Mouse (Mus musculus): ENCODE results near the gene Shkbp1.
A peak's percentile ranks its signal among the peaks of the same experiment; 100 is the strongest.

Gene Shkbp1

DNA sequence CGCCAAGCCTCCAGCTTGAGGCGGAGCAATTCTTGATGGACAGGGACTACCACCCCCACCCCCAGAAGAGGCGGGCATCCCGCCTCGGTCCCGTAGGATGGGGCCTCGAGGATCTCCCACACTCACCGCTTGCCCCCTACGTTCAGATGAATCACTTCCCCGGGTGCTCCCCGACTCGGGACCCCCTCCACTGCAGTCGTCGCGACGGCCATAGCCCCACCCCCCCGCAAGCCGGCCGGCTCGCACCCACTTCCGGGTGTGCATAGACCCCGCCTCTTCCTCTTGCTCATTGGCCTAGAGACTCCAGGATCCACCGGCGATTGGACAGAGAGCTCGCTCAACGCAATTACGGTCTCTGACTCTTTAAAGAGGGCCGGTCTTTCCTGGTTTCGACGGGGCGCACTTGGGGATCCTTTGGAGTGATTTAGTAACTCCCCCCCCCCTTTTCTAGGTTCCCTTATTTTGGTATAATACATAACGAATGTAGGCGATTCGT lies at the start of gene Shkbp1:
TSS of gene Shkbp1 (minus strand) at position 275 of the 496 bp plus-strand sequence.
- peak; percentile 90 for DNase-seq

DNA sequence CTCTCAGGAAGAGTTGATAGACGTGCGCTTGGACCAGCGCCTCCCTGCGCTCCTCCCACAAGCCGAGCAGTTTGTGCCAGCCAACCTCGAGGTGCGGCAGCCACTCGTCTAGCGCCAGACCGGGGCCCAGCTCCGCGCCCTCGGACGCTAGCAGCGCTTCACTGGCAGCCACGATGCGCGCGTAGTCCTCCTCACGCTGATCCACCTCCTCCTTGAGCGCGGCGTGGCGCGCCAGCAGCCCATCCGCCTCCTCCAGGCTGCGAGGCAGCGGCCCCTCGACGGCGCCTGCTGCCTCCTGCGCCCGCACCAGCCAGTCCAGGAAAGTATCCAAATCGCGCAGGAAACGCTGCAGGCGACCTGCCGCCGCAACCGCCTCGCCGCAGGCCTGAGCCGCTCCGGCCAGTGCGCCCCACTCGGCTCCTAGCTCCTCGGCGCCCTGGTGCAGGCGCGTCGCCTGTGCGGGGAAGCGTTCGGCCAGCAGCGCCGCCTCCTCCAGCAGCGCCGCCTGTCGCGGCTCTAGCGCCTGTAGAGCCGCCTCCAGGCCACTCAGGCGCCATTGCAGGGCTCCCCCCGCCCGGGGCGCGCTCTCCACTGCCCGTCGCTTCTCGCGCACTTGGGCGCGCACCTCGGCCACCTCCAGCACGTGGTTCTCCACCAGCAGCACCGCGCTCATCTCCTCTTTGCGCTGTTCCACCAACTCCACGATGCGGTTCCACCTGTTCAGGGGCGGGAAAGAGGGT lies 48.6 kb upstream of the Shkbp1 start:
- DNase-seq, result no peak

DNA sequence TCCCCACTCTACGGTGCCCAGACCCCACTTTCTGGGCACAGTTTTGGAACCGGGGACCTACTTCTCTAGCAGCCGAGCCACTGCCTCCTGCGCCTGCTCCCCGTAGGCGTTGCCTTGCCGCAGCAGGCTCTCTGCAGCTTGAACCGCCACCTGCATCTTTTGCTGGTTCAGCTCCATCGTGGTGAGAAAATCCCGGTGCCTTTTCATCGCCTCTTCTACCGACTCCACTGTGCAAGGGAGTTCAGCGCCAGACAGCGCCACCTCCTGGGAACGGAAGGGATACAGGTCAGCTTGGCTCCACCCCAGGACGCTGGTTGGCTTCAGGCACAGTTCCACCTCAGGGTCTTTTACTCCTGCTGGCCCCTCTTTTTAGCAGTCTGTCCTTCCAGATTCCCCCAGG lies 46.9 kb upstream of the Shkbp1 start:
- DNase-seq, result peak; percentile 87

DNA sequence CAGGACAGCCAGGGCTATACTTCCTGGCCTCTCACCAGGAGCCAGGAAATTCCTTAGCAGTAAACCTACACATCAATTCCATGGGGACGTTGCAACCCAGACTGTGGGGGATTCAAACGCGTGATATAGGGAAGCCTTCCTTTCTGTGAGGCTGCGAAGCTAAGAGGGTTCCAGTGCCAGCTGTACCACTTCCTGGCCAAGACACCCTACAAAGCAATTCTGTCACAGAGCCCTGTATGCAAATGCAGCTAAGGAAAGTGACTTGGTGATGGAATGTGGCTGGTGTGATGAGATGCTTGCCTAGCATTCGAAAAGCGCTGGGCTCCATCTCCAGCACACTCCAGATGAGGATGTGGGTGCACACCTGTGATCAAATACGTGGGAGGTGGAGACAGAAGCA lies 44.7 kb upstream of the Shkbp1 start:
- DNase-seq, result peak; percentile 39

DNA sequence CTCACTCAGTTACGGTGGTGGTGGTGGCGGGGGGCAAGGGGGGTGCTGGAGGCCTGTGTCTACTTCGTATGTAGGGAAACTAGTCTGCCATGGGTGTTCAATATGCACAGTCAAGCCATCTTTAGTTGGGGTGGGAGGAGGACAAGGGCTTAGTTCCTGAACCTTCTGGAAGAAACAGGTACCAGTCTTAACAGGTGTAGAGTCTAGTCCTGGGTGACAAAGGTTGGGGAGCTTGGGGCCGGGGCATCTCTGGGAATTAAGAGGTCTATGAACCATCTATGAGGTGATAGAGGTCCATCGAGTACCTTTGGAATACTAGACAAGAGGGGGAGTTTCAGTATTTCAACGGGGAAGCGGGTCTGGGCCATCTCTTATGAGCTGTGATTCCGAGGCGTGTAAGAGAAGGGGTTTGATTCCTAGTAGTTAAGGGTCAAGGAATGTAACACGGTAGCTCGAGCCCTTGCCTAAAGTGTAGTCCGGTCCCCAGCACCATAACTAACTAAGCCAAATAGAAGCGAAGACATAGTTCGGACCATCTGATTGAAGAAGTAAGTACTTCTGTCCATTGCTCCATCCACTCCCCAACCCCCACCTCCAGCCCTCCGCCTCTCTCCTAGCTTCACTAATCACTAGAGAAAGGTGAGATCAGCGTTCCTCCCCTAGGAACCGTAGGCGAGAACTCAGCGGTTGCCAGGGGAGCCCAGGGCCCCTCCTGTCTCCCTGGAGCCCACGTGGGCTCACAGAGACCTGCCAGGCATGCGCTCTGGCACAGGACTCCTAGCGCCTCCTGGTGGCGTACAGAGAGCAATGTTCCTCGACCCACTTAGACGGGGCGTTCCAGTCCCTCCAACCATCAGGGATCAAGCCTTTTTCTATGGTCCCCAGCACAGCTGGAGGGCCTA lies 41.5 kb upstream of the Shkbp1 start:
- peak; percentile 81 for DNase-seq

DNA sequence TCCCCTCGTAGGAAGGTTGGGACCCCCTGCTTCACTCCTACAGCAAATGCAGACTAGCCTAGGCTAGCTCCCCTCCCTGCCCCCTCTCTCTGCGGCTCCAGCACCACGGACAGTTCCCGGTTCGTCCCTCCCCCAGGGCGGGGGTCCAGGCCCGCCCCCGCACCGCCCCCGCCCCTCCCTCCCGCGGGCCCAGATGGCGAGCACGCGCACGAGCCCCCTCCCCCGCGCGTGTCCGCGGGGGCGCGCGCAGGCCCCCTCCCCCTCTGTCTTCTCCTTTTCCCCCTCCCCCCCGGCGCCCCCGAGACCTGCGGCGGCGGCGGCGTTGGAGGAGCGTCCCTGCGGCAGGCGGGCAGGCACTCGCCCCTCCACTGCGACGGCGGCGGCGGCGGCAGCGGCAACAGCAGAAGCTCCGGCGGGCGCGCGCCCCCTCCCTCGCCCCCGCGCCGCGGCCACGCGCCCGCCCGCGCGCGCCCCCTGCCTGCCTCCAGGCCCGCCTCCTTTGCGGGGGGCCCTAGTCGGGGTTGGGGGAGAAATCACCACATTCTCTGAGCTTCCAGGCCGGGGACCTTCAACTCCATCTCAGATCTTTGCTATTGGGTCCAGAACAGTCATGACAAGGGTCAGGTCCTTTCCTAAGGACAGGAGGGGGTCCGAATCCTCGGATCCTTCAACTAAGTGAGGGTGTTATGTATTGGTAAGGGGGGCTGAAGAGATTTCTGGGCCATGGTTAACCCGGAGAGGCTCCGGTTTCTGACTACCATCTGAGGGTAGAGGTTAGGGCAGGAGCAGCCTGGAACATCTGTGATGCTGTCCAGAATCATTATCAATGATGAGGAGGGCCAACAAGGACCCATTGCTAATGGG lies 40.6 kb upstream of the Shkbp1 start:
- no peak for DNase-seq

DNA sequence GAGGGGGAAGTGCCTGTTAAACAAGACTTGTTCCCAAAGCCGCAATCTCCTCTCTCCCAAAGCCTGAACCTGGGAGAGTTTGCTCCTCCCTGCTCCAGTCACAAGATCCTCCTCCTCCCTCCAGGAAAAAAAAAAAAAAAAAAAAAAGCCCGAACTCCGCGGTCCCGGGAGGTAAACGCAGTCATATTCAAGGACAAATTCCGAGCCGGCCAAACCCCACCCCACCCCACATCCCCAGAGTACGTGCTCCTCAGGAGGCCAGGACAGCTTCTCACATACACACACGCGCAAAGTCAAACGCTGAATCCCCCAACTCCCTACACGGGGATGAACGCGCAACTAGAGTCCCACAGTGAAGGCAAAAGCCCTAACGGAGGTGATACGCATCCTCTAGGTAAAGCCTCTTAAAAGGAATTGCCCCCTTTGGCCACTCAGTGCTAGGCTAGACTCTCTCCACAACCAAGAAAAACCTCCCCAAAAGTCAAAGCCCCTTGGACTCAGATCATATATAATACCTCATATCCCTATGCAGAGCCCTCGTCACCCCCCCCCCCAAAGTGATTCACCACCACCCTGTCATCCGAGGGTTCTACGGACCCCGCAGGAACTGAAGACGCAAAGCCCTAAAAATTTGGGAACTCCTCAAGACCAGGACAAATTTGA lies 39.8 kb upstream of the Shkbp1 start:
- DNase-seq, result no peak

DNA sequence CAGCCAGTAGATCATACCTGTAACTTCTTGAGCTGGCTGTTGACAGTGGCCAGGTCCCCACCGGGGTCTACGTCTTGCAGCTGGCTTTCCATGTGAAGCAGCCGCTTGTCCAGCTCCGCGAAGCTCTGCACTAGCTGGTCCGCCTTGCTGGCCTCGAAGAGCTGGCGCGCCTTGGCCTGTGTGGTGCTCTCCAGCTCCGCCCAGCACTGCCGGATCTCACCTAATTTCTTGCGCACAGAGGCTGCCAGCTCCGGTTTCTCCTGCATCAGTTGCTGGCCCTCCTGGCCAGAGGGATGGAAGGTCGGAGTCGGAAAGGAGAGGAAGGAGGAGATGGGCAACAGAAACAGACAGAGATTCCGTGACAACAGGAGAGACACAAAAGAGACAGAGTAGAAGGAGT lies 35.6 kb upstream of the Shkbp1 start:
- DNase-seq, result no peak

DNA sequence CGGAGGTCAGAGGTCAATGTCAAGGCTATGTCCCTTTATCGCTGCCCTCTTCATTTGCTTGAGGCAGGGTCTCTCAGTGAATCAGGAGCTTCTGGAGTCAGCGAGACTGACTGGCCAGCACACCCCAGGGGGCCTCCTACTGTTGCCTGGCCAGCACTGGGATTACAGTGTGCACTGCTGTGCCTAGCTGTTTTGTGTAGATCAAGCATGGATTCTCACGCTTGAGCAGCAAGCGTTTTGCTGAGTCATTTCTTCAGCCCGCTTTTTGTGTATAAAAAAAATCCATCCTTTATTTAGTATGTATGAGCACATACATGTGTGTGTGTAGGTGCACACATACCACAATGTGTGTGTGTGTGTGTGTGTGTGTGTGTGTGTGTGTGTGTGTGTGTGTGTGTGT lies 33.4 kb upstream of the Shkbp1 start:
- DNase-seq, result no peak

DNA sequence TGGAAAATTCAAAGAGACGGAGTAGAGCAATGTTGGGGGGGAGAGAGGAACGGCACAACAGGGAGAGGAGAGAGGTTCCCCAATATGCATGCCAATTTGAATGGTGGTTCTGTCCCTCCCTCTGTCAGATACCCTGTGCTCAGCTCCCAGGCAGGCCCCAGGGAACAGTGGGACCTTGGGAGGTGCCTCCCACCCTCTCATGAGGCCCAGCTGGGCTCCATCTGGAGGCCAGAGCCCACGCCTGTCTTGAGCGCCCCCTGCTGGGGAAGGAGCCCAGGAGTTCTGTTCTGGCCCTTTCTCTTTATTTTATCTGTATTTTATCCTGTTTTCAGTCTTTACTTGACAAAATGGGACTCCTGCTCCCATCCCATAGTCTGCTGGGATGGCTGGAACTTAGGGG lies 28.9 kb upstream of the Shkbp1 start:
- no peak for DNase-seq

DNA sequence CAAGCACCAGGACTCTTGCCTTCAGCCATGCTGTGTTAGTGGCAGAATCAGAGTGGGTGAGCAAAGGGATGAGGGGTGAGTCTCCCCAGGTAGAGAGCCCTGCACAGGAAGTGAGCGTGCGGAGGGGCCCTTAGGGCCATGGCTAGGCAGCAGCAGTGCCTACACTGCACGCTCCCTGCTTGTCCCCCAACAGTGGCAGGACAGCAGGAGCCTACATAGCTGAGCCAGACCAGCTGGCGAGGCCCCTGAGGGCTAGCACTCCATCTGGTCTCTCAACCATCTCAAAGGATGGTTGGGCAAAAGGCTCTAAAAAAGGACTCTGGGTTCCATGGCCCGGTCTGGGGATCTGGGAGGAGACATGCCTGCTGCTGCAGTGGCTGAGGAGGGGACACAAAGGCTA lies 28.3 kb upstream of the Shkbp1 start:
- DNase-seq, result no peak

DNA sequence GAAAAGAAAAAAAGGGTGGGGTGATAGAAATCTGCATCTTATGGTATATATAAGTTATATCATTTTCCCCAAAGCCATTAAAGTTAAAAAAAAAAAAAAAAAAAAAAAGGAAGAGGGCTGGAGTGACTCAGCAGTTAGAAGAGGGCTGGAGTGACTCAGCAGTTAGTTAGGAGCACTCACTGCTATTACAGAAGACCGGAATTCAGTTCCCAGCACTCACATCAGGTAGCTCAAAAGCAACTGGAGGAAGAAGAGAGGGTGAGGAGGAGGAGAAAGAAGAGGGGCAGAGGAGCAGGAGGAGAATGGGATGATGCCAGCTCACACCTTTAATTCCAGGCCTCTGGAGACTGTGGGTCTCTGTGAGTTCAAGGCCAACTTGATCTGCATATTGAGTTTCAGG lies 27.4 kb upstream of the Shkbp1 start:
- DNase-seq, result no peak

DNA sequence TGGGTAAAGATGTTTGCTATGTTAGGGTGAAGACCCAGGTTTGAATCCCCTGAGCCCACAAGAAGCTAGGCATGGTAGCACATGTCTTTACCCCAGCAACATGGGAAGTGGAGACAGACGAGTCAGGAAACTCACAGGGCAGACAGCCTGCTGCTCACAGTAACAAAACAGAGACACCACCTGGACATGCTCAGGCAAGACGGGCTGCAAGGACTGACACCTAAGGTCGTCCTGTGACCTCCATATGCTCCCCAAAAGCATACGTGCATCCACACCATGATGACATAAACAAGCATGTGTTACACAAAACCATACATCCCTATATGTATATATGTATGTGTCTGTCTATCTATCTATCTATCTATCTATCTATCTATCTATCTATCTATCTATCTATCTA lies 25.7 kb upstream of the Shkbp1 start:
- no peak for DNase-seq

DNA sequence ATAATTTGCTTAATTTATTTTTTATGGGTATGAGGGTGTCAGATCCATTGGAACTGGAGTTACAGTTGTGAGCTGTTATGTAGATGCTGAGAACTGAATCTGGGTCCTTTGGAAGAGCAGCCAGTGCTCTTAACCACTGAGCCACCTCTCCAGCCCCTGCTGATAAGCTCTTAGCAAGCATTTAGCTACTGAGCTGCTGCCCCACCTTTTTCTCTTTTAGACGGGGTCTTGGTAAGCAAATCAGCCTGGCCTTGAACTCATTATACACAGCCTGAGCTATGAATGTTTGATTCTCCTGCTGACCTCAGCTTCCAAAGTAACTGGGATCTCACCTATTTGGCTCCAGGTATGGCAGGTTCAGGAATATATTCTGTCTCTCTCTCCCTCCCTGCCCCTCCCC lies 25.2 kb upstream of the Shkbp1 start:
- DNase-seq, result no peak

DNA sequence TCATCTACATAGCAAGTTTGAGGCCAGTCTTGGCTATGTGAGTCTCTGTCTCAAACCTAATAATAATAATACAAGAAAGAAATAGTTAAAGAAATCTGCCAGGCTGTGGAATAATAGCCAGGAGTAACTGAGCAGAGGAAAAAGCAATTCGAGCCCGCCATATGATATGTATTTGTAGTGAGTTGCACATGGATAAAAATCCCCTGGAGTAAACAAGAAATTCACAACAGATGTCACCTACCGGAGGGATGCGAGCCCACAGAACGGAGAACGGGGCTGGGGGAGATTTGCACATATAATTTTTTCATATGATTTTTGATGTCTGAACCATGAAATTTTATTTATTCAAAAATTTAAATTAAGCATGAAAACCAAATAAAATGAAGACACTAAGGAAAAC lies 24.0 kb upstream of the Shkbp1 start:
- no peak for DNase-seq

DNA sequence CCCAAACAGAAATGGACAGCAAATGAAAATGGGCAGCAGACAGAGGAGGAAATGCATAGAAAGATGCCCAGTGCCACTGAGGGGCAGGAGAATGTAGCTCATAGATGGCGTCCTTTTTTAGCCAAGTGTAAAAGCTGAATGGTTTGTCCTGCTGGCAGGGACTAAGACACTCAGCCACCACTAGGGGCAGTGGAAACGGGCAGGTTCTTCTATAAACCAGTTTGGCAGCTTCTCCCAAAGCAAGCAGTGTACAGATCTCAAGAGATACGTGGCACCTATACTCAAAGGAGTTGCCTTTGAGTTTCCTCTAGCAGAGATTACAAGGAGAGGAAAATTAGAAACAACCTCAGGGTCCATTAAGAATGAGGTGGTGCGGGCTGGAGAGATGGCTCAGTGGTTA lies 22.6 kb upstream of the Shkbp1 start:
- DNase-seq, result no peak

DNA sequence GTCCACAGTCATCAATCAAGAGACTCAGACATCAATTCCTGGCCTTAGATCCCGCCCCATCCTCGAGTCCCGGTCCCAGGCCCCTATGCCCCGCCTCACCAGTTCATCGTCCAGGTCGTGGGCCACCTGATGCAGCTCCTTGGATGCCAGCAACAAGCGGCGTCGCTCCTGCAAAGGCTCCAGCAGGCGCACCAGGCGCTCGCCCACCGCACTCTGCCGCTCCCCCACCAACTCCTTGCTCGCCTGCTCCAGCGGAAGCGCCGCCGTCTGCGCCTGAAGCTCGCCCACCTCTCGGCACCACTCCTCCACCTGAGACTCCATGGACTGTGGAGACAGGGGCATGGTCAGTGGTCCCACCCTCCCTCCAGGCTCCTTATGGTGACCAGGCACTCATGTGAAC lies 19.5 kb upstream of the Shkbp1 start:
- peak; percentile 78 for DNase-seq

DNA sequence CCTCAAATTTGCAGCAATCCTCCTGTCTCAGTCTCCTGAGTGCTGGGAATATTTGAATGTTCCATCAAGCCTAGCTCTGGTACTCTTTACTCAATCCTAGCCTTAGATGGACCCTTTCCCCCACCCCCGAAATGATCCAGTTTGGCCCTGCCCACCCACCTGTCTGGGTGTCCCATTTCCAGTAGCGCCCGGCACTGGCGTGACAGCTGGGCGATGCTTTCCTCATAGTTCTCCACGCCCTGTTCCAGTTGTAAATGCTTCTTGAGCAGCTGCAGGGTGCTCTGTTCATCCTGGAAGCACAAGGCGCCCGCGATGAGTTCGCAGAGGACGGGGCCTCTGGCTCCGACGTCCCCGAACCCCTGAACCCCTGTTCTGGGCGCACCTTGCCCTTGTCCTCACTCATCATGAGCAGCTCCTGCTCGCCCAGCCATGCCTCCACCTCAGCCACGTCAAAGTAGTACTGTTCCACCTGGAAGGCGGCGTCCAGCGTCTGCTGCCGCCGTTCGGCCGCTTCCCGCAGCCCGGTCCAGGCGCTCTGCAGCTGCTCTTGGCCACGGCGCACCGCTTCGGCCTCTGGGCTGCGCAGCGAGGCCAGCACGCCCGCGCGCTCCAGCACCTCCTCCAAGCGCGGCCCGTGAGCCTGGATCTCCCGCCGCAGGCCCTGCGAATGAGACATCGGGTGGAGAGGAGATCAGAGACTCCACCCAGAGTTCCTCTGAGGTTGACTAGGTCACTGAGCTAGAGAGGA lies 16.1 kb upstream of the Shkbp1 start:
- DNase-seq, result no peak

DNA sequence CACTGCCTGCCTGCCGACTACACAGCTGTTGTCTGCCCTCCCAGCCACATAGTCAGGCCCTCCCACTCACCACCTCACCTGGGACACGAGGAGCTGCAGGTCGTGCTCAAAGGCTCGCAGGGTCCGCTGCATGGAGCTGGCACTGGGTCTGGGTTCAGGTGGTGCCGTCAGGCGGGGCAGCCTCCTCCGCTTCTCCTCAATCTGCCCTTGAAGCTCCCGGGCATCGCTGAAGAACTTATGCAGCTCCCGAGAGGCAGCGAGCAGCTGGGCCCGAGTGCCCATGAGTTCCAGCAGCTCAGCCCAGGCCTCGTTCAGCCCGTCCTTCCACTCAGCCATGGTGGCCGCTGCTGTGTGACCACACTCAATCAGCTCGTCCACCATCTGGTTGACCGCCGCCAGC lies 13.3 kb upstream of the Shkbp1 start:
- DNase-seq, result no peak

DNA sequence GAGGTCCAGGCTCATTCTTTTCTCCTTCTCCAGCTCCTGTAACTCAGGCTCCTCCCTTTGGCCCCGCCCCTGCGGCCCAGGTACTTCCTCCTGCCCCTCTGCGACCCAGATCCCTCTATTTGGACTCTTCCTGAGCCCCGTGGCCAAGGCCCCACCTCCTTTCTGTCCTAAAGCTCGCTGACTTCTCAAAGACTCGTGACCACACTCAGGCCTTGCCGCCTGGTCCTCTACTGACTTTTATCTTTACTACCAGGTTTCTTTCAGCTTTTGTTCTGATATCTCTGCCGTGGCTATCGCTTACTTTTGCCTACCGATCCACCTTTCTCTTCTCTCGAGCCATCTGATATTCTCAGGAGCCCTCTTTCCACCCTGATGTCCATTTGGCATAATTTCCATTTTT lies 12.2 kb upstream of the Shkbp1 start:
- no peak for DNase-seq

DNA sequence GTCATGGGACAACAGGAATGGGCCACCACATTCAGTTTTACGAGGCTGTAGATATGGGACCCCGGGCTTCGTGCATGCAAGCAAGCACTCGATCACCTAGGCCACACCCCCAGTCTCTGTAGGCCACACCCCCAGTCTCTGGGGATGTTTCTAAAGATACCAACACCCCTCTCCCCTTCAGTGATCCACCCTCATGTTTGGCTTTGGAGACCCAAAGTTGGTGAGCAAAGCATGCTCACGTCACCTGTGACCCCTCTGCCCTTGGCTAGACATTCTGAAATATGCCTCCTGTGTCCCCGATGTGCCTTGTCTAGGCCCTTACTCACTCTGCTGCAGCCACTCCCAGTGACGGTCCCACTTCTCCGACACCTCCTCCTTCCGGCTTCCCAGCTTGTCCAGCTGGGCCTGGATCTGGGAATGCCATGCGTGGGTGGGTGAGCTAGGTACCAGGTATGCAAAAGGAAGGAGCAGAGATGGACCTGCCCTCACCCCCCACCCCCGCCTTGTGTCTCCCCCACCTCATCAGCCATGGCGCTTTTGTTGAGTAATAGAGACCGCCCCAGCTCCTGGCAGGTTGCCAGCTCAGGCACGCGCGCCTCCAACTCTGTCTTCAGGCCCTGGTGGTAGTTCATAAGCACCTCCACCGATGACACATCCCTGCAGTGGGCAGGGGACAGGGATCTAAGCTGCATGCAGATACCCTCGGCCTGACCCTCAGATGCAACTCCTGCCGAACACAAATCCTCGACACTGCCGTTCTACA lies 10.4 kb upstream of the Shkbp1 start:
- DNase-seq, result peak; percentile 61
